Mouse (Mus musculus): ENCODE measurements around the gene Map3k11. TPM values are rescaled to one million over a fixed set of nuclear protein-coding genes. Genes with fewer than 3 reads are reported as not detected.

Map3k11 gene
- total and polyA plus RNA-seq, 2 experiments from 2014 or later: 10.7 to 20.7 TPM

DNA sequence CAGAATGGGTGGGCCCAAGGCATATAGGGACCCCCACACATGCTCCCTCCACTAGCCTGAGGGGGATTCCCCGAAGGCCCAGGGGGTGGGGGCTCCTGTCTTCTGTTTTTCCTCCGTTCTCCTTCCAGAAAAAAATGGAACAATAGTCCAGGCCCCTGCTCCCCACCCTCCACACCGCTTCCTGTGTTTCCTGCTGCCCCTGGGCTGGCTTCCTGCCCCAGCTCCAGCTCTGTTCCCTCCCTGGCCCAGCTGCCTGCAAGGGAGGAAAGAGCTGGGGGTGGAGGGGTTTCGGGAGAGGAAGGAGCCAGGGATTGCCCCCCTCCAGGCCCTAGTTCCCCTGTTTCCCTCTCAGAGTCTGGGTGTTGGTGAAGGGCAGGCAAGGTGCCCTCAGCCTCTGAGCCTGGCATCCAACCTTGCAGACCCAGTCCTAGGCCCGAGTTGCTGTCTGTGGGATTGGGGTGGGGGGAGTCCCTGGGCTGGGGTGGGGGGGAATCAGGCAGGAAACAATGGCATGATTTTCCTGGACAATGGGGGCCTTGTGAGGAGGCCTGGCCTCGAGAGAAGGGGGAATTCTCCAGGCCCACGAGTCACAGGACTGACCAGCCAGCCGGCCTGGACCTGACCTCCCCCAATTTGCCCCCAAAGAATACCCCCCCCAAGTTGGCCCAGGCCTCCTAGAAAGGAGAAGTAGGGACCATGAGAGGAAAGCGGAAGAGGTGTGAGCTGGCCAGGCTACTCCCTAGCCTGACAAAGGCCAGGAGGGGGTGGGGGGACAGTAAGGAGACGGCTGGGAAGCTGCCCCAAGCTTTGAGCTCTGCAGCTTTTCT, 3.8 kb downstream of the Map3k11 start:
- peaks cover 29% of the 10 kb centered on the region for H3K4me1 ChIP-seq (ENCODE audit: insufficient read depth, low read length)

GRCm38 (mm10) chr19:5692913-5693396, 4.4 kb downstream of the Map3k11 start:
- Histone ChIP-seq H3K9me3 (ENCODE audit: low read length) (no peaks in the 10 kb centered on the region), H3K9ac (replicated peaks; ENCODE audit: low read length) (peak overlapping the region; percentile 49; the same call in 1 of the 2 replicates), H3K36me3 (ENCODE audit: insufficient read depth, low read length) (peaks cover 11% of the 10 kb centered on the region), H3K4me2 (ENCODE audit: low read depth, low read length) (peak overlapping the region; percentile 100), H3K4me1 (ENCODE audit: insufficient read depth, low read length) (peaks cover 24% of the 10 kb centered on the region), H3K27ac (peak overlapping the region; percentile 56; the same call in 1 of the 2 replicates), H3K27me3 (ENCODE audit: insufficient read depth, low read length) (no peaks in the 10 kb centered on the region), H3K4me3 (ENCODE audit: low read length) (no peak overlapping the region)
- no peak for DNase-seq (ENCODE audit: low spot score)
- TF ChIP-seq CTCF (IDR thresholded peaks at IDR 0.05; ENCODE audit: low read depth): no peak
- no peak for ATAC-seq
- 69% methylated on average over 10 of the region's 10 CpGs for whole genome bisulfite sequencing

More for the DNA sequence above, 3.8 kb downstream of the Map3k11 start:
- ATAC-seq (no peak), DNase-seq (ENCODE audit: low spot score) (no peak)
- 56% methylated on average over 10 of the region's 10 CpGs for WGBS
- no peak for TF ChIP-seq CTCF (IDR thresholded peaks at IDR 0.05; ENCODE audit: low read depth)
- Histone ChIP-seq H3K9me3 (ENCODE audit: low read length) (no peaks in the 10 kb centered on the region), H3K9ac (replicated peaks; ENCODE audit: low read length) (peak overlapping the region; percentile 49), H3K27me3 (ENCODE audit: insufficient read depth, low read length) (no peaks in the 10 kb centered on the region), H3K4me2 (ENCODE audit: low read depth, low read length) (peak overlapping the region; percentile 100), H3K4me3 (ENCODE audit: low read length) (no peak overlapping the region), H3K27ac (peak overlapping the region; percentile 56), H3K36me3 (ENCODE audit: insufficient read depth, low read length) (peaks cover 5% of the 10 kb centered on the region)

DNA sequence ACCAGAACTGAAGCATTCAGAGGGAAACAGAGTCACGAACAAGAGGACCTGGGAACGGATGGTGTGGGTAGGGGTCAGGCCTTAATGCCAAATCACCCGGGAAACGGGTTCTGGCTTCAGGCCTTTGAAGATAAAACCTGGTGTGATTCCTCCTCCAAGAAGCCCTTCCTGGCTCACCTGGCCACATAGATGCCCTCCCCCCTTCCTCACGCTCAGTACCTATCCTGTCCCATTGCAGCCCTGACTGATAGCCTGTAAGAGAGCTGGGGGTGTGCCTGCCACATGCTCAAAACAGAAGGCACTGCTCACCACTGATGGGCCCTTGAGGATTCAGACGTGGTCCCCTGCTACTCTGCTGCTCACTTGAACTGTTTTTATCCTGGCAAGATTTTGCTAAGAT, 5.3 kb downstream of the Map3k11 start:
- Histone ChIP-seq H3K36me3 (ENCODE audit: insufficient read depth, low read length) (peaks cover 18% of the 10 kb centered on the region), H3K27me3 (ENCODE audit: insufficient read depth, low read length) (no peaks in the 10 kb centered on the region), H3K4me3 (ENCODE audit: low read length) (no peak overlapping the region), H3K27ac (no peak overlapping the region), H3K4me1 (ENCODE audit: insufficient read depth, low read length) (peaks cover 24% of the 10 kb centered on the region), H3K9me3 (ENCODE audit: low read length) (no peaks in the 10 kb centered on the region), H3K9ac (replicated peaks; ENCODE audit: low read length) (no peak overlapping the region), H3K4me2 (ENCODE audit: low read depth, low read length) (no peak overlapping the region)
- ATAC-seq (no peak), DNase-seq (ENCODE audit: low spot score) (no peak)
- WGBS: 86% methylated on average over 6 of the region's 6 CpGs
- no peak for TF ChIP-seq CTCF (IDR thresholded peaks at IDR 0.05; ENCODE audit: low read depth)

DNA sequence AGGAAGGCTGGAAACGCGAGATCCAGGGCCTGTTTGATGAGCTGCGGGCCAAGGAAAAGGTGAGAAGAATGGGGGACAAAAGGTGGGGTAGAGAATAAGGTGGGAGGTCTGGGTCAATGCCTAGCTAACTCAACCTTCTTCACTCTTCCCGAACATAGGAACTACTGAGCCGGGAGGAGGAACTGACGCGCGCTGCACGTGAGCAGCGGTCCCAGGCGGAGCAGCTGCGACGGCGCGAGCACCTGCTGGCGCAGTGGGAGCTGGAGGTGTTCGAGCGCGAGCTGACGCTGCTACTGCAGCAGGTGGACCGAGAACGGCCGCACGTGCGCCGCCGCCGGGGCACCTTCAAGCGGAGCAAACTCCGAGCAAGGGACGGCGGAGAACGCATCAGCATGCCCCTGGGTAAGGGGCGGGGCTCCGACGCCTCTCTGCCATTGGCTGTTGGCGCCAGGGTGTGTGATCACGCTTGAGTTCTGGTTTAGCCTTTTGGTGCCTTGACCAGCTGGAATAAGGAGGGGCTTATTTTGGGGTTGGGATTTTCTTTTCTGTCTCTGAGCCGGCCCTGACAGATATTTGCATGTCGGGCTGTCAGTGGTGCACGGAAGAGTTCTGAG, 7.4 kb downstream of the Map3k11 start:
- ATAC-seq (no peak), DNase-seq (ENCODE audit: low spot score) (peak; percentile 58)
- no peak overlapping the region for H3K9ac ChIP-seq (replicated peaks; ENCODE audit: low read length)

DNA sequence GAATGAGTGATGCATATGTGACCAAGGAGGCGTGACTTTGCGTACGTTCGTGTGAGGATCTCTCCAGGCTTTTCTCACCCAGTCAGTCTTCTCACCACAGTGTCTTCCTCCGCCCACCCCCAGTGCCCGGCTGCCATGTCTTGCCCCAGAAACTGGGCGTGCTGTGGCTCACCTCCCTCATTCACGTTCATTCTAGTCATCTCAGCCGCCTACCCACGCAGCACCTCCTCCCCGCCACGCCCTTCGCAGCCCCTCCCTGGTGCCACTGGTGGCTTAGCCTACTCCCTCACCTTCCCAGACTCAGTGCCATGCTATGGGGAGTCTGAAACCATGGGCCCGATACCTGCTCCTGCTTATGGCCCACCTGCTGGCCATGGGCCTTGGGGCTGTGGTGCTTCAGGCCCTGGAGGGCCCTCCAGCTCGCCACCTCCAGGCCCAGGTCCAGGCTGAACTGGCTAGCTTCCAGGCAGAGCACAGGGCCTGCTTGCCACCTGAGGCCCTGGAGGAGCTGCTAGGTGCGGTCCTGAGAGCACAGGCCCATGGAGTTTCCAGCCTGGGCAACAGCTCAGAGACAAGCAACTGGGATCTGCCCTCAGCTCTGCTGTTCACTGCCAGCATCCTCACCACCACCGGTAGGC, 15.7 kb downstream of the Map3k11 start, which contains the start of gene Kcnk7:
Gene Kcnk7 (plus strand): TSS at position 205 of the 638 bp plus-strand sequence.
- DNase-seq (ENCODE audit: low spot score): no peak
- no peak for TF ChIP-seq CTCF (IDR thresholded peaks at IDR 0.05; ENCODE audit: low read depth)

More for the DNA sequence above, 7.4 kb downstream of the Map3k11 start:
- Histone ChIP-seq H3K9me3 (ENCODE audit: low read length) (no peaks in the 10 kb centered on the region), H3K4me2 (ENCODE audit: low read depth, low read length) (peak overlapping the region; percentile 40), H3K4me1 (ENCODE audit: insufficient read depth, low read length) (peaks cover 12% of the 10 kb centered on the region; the same call in 1 of the 2 replicates), H3K27me3 (ENCODE audit: insufficient read depth, low read length) (no peaks in the 10 kb centered on the region), H3K4me3 (ENCODE audit: low read length) (peak overlapping the region; percentile 21; the same call in 1 of the 2 replicates), H3K27ac (no peak overlapping the region), H3K36me3 (ENCODE audit: insufficient read depth, low read length) (peaks cover 35% of the 10 kb centered on the region)
- TF ChIP-seq CTCF (IDR thresholded peaks at IDR 0.05; ENCODE audit: low read depth): no peak
- WGBS: 18% methylated on average over 41 of the region's 41 CpGs

GRCm38 (mm10) chr19:5704801-5705571, 16.4 kb downstream of the Map3k11 start:
- TF ChIP-seq CTCF (IDR thresholded peaks at IDR 0.05; ENCODE audit: low read depth): no peak
- Histone ChIP-seq H3K4me2 (ENCODE audit: low read depth, low read length) (no peak overlapping the region), H3K4me1 (ENCODE audit: insufficient read depth, low read length) (no peaks in the 10 kb centered on the region), H3K36me3 (ENCODE audit: insufficient read depth, low read length) (peaks cover 41% of the 10 kb centered on the region), H3K9me3 (ENCODE audit: low read length) (no peaks in the 10 kb centered on the region), H3K27me3 (ENCODE audit: insufficient read depth, low read length) (no peaks in the 10 kb centered on the region), H3K9ac (replicated peaks; ENCODE audit: low read length) (no peak overlapping the region), H3K4me3 (ENCODE audit: low read length) (no peak overlapping the region), H3K27ac (no peak overlapping the region)
- peak; percentile 36; the same call in 1 of the 2 replicates for ATAC-seq
- DNase-seq (ENCODE audit: low spot score): no peak
- 42% methylated on average over 10 of the region's 10 CpGs for WGBS

More for the DNA sequence above, 15.7 kb downstream of the Map3k11 start, which contains the start of gene Kcnk7:
- no peak within 1 kb of the TSS for H3K4me2 ChIP-seq (ENCODE audit: low read depth, low read length)
- ATAC-seq: no peak
- WGBS: 78% methylated on average over 17 of the region's 17 CpGs
- H3K27ac ChIP-seq: no peak within 1 kb of the TSS
- no peaks in the 10 kb centered on the region for H3K27me3 ChIP-seq (ENCODE audit: insufficient read depth, low read length)
- H3K9me3 ChIP-seq (ENCODE audit: low read length): no peaks in the 10 kb centered on the region
- peaks cover 43% of the 10 kb centered on the region for H3K36me3 ChIP-seq (ENCODE audit: insufficient read depth, low read length)
- no peaks in the 10 kb centered on the region for H3K4me1 ChIP-seq (ENCODE audit: insufficient read depth, low read length)
- H3K4me3 ChIP-seq (ENCODE audit: low read length): no peak within 1 kb of the TSS
- no peak within 1 kb of the TSS for H3K9ac ChIP-seq (replicated peaks; ENCODE audit: low read length)
